Mouse (Mus musculus) left cerebral cortex, adult 11 months (tissue): ENCODE results near the gene Lpar3.

Source experiments
- DNase-seq: peaks from one replicate; pipeline ENCODE4 v3.0.0; 2022; ENCODE audit warnings: low spot score

The Lpar3 gene

GRCm38 (mm10) chr3:146220776-146221486 lies at the start of gene Lpar3:
TSS of gene Lpar3 (plus strand) at chr3:146220963.
- DNase-seq = no peak

GRCm38 (mm10) chr3:146173030-146173429 lies 47.7 kb upstream of the Lpar3 start:
- no peak for DNase-seq

- no peak for DNase-seq
These were observed 46.5 kb upstream of the Lpar3 start for GRCm38 (mm10) chr3:146174215-146174614.

- no peak for DNase-seq
These were observed 43.5 kb upstream of the Lpar3 start for GRCm38 (mm10) chr3:146177295-146177694.

- peak; percentile 64 for DNase-seq
These were observed 42.8 kb upstream of the Lpar3 start for GRCm38 (mm10) chr3:146177748-146178582.

GRCm38 (mm10) chr3:146180341-146180740 lies 40.4 kb upstream of the Lpar3 start:
- DNase-seq = no peak

GRCm38 (mm10) chr3:146180986-146181385 lies 39.8 kb upstream of the Lpar3 start:
- DNase-seq = no peak

- DNase-seq = peak; percentile 47
These were observed 35.6 kb upstream of the Lpar3 start for GRCm38 (mm10) chr3:146184992-146185657.

- no peak for DNase-seq
These were observed 34.7 kb upstream of the Lpar3 start for GRCm38 (mm10) chr3:146186033-146186432.

GRCm38 (mm10) chr3:146189933-146190332 lies 30.8 kb upstream of the Lpar3 start:
- DNase-seq = no peak

GRCm38 (mm10) chr3:146192507-146192906 lies 28.3 kb upstream of the Lpar3 start:
- DNase-seq = no peak

GRCm38 (mm10) chr3:146195153-146195552 lies 25.6 kb upstream of the Lpar3 start:
- no peak for DNase-seq

- no peak for DNase-seq
These were observed 24.5 kb upstream of the Lpar3 start for GRCm38 (mm10) chr3:146196301-146196700.

GRCm38 (mm10) chr3:146196780-146197743 lies 23.7 kb upstream of the Lpar3 start:
- no peak for DNase-seq

- DNase-seq = no peak
These were observed 23.0 kb upstream of the Lpar3 start for GRCm38 (mm10) chr3:146197785-146198184.

- no peak for DNase-seq
These were observed 21.8 kb upstream of the Lpar3 start for GRCm38 (mm10) chr3:146198803-146199481.

GRCm38 (mm10) chr3:146199486-146199885 lies 21.3 kb upstream of the Lpar3 start:
- DNase-seq = no peak

GRCm38 (mm10) chr3:146204375-146204774 lies 16.4 kb upstream of the Lpar3 start:
- DNase-seq = no peak

GRCm38 (mm10) chr3:146205305-146205704 lies 15.5 kb upstream of the Lpar3 start:
- DNase-seq = no peak

- DNase-seq = no peak
These were observed 14.1 kb upstream of the Lpar3 start for GRCm38 (mm10) chr3:146206635-146207034.

- DNase-seq = no peak
These were observed 13.3 kb upstream of the Lpar3 start for GRCm38 (mm10) chr3:146207440-146207839.
